Mouse (Mus musculus): Measurements from ENCODE around the gene Ctnnal1.
"Not testable (repeated sequence)": the region's sequence is repeated elsewhere in the genome, so short reads cannot be mapped to it uniquely, and the experiment has no call there.

The Ctnnal1 gene

DNA sequence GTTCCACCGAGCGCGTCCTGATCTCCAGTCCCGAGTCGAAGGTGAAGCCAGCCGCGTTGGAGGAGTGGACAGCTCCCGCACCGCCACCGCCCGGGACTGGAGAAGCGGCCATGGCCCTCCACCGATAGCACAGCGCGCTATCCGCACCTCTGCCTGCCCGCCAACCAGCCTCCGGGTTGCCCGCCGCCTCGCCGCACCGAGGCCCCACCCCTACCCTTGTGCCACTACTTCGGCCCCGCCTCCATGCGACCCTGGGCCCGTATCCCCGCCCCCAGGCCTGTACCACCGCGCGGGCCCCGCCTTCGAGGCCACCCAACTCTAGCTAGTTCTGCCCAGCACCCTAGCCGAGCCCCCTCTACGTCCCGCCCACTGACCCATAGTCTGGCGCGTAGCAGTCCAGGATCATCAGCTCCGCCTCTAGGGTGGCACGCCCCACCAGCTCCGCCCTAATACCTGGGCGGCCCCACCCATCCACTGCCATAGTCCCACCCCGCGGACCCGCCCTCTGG, at the start of gene Ctnnal1:
Gene Ctnnal1, minus strand, starts transcription at position 186 of the 509 bp plus-strand sequence.
- peak; percentile 76 to 80 for DNase-seq (ENCODE audit: low spot score in 2 of 2)

DNA sequence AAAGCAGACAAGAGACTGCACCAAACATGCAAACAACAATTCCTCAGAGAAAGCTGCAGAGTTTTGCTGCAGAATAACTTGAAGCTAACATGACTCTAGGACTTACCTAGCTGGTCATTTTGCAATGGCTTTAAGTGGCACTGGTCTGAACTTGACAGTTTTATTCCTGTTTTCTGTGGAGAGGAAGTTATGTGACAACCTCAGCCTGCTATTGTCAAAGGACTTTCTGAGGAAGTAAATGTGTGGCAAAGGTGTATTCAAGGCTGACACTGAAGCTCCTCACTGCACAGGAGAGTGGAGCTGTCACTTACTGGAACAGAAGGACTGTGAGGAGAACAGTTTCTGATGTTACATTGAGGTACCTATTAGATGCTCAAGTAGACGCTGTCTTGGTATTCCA, 49.8 kb upstream of the Ctnnal1 start:
- DNase-seq (ENCODE audit: low spot score in 2 of 2), result no peak

- no peak for DNase-seq (ENCODE audit: low spot score in 2 of 2)
These were observed 49.4 kb upstream of the Ctnnal1 start for GRCm38 (mm10) chr4:56914338-56914737.

GRCm38 (mm10) chr4:56912382-56913001, 47.5 kb upstream of the Ctnnal1 start:
- DNase-seq (ENCODE audit: low spot score in 2 of 2), result no peak

- no peak for DNase-seq (ENCODE audit: low spot score in 2 of 2)
These were observed 44.6 kb upstream of the Ctnnal1 start for GRCm38 (mm10) chr4:56909568-56909967.

DNA sequence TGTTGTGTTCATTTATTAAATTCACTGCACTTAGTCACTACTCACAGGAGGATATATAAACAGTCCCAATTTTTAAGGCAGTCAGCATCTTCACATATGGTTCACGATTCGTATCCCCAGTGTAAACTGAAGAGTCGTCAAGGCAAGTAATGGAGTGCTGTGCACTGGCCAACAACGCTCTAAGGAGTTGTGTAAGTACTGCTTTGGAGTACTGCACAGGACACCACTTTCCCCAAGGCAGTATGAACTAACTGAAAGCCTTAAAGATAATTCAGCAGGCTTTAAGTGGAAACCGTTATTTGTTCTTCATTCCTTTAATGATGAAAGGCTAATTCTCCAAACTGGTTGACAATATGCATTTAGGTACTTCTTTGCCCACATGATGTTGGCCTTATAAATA, 42.7 kb upstream of the Ctnnal1 start:
- no peak for DNase-seq (ENCODE audit: low spot score in 2 of 2)

DNA sequence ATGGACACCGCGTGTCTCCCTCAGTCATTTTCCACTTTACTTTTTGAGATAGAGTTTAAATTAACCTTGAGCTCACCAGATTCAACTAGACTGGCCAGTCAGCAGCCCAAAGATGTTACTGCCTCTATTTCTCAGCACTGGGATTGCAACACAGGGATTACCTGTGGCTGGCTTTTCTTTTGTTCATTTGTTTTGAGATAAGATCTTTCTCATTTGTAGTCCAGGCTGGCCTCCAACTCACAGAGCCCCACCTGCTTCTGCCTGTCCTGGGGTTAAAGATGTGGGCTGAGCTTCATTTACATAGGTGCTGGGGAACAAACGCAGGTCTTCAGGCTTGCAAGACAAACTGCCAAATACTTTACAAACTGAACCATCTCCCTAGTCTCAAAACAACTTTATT, 41.9 kb upstream of the Ctnnal1 start:
- no peak for DNase-seq (ENCODE audit: low spot score in 2 of 2)

DNA sequence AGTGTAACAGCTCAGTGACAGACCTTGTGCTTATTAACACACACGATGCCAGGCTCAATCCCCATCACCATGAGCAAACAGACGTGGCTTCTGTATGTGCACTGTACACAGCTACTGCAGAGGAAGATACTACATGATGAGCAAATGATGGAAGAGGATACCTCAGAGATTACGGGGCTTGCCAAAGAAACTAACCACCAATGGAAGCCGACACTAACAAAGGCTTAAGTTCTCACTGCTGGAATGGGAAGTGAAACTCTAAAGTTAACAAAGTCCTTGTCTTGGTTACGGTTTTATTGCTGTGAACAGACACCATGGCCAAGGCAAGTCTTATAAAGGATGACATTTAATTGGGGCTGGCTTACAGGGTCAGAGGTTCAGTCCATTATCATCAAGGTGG, 40.5 kb upstream of the Ctnnal1 start:
- no peak for DNase-seq (ENCODE audit: low spot score in 2 of 2)

DNA sequence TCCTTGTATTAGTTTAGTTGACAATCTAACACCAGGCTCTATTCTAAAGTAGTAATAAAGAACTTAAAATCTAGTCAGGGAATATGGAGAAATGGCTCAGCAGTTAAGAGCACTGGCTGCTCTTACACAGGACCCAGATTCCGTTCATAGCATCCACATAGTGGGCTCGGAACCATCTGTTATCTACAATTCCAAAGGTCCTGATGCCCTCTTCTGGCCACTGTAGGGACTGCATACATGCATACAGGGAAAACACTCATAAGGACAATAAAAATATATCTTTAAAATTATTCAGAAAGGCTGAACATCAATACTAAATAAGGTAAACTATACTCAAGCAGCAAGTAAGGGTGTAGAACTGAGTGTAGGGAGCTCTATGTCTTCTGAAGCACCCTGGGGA, 36.7 kb upstream of the Ctnnal1 start:
- no peak for DNase-seq (ENCODE audit: low spot score in 2 of 2)

GRCm38 (mm10) chr4:56899216-56899615, 34.2 kb upstream of the Ctnnal1 start:
- no peak for DNase-seq (ENCODE audit: low spot score in 2 of 2)

- DNase-seq (ENCODE audit: low spot score in 2 of 2), result no peak
These were observed 32.5 kb upstream of the Ctnnal1 start for GRCm38 (mm10) chr4:56897511-56897910.

DNA sequence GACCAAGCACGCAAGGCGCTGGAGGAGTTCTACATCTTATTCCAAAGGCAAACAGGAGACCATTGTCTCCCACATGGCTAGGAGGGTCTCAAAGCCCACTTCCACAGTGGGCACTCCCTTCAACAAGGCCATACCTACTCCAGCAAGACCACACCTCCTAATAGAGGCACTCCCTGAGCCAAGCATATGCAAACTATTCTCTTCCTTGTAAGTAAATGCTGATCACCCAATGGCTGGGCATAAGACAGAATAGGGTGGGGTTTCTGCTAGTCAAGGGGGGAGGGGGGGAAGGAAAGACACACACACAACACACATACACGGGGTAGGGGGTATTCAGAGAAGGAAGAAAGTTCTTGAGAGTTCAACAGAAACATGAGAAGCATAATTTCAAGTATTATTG, 29.2 kb upstream of the Ctnnal1 start:
- DNase-seq (ENCODE audit: low spot score in 2 of 2), result no peak

DNA sequence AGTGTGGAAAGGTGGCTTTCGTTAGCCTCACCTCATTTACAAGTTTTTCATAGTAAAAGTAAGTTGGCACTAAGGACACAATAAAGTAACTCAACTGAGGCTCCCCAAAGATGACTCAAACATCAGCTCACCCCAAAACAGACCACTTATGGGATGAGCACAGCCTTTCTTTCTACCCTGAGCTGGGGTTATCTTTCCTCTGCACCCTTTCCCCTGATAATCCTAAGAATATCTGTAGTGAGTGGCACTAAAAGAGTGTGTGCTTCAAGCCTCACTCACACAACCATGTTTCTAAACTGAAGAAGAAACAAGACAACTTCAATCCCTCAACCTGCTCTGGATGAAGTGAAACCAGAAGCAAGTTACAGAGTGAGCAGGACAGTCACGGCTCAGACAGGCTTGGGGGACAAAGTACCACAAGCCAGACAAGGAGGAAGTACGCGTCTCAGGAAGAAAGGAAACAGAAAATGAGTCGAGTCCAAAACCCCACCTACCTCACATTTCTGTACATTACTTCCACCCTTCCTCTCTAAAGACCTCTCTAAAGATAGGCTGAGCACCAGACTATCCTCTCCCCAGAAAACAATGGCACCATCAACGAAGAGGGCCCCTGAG, 27.6 kb upstream of the Ctnnal1 start:
- DNase-seq (ENCODE audit: low spot score in 2 of 2), result no peak

- DNase-seq (ENCODE audit: low spot score in 2 of 2), result no peak
These were observed 23.5 kb upstream of the Ctnnal1 start for GRCm38 (mm10) chr4:56888483-56888882.

- no peak for DNase-seq (ENCODE audit: low spot score in 2 of 2)
These were observed 21.4 kb upstream of the Ctnnal1 start for GRCm38 (mm10) chr4:56886286-56886979.

DNA sequence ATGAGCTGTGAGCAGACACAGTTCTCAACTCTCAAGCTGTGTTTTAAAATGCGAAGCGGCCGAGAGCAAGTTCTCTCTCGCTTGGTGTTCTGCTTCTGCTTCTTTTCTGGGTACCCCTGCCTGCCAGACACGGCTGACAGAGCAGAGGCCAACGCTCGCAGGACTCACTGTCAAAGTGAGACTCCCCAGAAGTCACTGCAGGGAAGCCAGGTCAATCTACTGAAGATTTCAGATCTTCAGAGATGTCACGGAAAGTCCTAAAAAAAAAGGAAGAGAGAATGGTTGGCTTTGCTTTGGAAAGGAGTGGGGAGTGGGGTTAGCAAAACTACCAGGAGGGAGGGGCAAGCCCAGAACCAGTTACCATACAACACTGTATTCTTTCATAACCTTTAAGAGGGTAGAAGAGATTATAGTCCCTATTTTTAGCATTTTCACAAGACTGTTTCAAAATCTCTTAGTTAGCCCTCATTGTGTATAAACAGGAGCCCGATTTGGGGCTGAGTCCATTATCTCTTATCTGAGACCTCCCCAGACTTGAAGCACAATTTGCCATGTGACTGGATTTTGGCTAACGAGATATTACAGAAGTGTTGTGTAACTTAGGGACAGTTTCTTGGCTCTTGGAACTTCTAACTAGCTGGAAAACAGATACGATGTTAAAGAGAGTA, 15.2 kb upstream of the Ctnnal1 start:
- DNase-seq (ENCODE audit: low spot score in 2 of 2), result no peak

DNA sequence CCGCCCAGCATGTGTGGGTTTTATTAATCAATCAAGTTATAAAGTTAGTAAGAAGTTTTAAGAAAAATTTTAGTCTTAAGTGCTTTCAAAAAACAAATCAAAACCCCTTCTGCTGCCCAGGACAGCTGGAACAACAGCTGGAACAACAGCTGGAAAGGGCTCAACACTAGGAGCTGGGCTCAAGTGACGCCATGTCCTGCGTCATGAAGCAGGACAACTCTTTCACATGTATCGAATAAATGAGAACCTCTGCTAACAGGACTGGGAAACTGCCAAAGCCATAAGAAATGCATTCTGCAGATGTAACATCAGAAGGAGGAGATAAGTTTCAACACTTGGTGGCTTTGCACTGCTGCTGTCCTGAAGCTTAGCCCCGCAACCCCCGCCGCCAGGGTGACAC, 14.0 kb upstream of the Ctnnal1 start:
- no peak for DNase-seq (ENCODE audit: low spot score in 2 of 2)

GRCm38 (mm10) chr4:56870541-56870940, 5.6 kb upstream of the Ctnnal1 start:
- DNase-seq (ENCODE audit: low spot score in 2 of 2), result not testable (repeated sequence)

DNA sequence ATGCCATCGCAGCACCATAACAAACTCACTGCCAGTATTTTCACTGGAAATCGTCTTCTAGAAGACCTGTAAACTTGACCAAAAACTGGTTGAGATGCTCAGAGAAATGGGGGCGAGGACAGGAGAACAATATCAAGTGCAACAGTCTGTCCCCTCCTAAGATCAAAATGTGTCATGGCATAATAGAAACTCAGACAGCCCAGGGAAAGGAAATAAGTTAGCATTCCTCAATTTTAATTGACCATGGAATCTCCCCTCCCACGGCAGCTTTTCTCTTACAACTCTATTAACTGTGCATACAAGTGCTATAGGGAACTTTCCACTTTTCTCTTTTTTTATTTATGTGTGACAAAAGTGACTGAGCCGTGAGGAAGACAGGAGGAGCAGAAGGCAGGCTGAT, 2.8 kb upstream of the Ctnnal1 start:
- DNase-seq (ENCODE audit: low spot score in 2 of 2), result no peak

DNA sequence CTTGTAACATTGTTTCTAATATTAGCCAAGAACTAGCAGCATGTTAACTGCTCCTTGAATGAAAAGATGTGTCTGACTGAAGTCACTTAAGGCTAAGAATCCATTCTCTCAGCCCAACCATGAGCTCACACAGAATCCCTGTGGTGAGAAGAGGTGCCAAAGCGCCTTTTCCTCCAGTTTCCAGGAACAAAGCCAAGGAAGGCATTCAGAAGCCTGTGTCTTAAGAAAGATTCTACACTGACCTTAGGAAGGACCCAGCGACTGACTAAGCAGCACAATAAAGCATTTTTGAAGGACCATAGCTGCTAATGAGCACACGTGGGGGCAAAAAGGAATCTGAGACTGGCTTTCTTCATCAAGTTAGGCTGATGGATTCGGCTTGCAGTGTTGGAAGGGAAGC, 983 bp upstream of the Ctnnal1 start:
- no peak for DNase-seq (ENCODE audit: low spot score in 2 of 2)

DNA sequence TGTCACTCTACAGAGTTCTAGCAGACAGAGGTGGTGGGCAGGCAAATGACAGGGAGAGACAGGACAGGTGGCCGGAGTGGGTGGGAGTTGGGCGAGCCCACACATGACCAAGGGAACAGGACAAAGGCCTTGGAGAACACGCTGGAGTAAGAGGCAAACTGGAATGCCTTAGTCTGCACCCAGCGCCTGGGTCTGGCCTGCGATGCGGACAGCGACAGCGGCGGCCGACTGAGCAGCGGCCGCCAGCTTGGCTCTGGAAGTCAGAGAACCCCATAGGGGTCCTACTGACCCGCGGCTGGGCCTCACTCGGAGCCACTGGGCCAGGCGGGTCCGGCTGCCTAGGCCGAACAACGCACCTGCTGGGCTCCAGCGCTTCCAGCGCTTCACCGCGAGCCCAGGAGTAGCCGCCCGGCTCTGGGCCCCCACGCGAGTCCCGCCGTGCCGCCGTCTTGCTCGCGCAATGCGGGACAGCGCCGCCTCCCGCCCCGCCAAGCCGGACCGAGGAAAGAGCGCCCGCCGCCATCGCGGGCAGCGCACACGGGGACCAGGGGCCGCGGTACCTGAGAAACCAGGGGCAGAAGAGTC, 479 bp downstream of the Ctnnal1 start:
- peak; percentile 19 to 45 for DNase-seq (ENCODE audit: low spot score in 2 of 2)

- DNase-seq (ENCODE audit: low spot score in 2 of 2), result no peak
These were observed 972 bp downstream of the Ctnnal1 start for GRCm38 (mm10) chr4:56864016-56864415.
